Mouse (Mus musculus) midbrain, embryonic 11.5 days (tissue): ENCODE measurements around the gene Crat. TPM values are rescaled to one million over a fixed set of nuclear protein-coding genes. Genes with fewer than 3 reads are reported as not detected.
A peak's percentile ranks its signal among the peaks of the same experiment; 100 is the strongest.

Experiments used
- ATAC-seq: fragments of 200-750 bp; cut with Nextera tagmentation; 2 replicates; pipeline ENCODE4 v1.8.0; 2017; ENCODE audit warnings: moderate TSS enrichment, moderate library complexity; ENCODE audit not compliant: low FRiP score
- DNase-seq: peaks from one replicate; pipeline ENCODE4 v3.0.0; 2015; ENCODE audit warnings: low spot score; ENCODE audit errors: missing footprints
- H3K27ac ChIP-seq: fragments of 300-500 bp; sonication (generic); 2 replicates; pipeline ENCODE4 v1.5.1; 2014; ENCODE audit warnings: low read depth, low read length
- H3K27me3 ChIP-seq: fragments of 300-500 bp; sonication (generic); 2 replicates; pipeline ENCODE4 v1.6.1; 2014; ENCODE audit warnings: mild to moderate bottlenecking, low read length, moderate library complexity, mixed read lengths; ENCODE audit not compliant: control insufficient read depth, insufficient read depth
- H3K36me3 ChIP-seq: fragments of 300-500 bp; sonication (generic); 2 replicates; pipeline ENCODE4 v1.6.1; 2014; ENCODE audit warnings: mild to moderate bottlenecking, low read length, moderate library complexity, mixed read lengths; ENCODE audit not compliant: control insufficient read depth, insufficient read depth
- H3K4me1 ChIP-seq: fragments of 300-500 bp; sonication (generic); 2 replicates; pipeline ENCODE4 v1.6.1; 2014; ENCODE audit warnings: low read length; ENCODE audit not compliant: control insufficient read depth, insufficient read depth
- H3K4me2 ChIP-seq: fragments of 300-500 bp; sonication (generic); 2 replicates; pipeline ENCODE4 v1.6.1; 2014; ENCODE audit warnings: mild to moderate bottlenecking, moderate library complexity
- H3K4me3 ChIP-seq: fragments of 300-500 bp; sonication (generic); 2 replicates; pipeline ENCODE4 v1.5.1; 2014; ENCODE audit warnings: low read depth, low read length
- H3K9ac ChIP-seq: fragments of 300-500 bp; sonication (generic); 2 replicates; pipeline ENCODE4 v1.6.1; 2014; ENCODE audit warnings: low read length
- H3K9me3 ChIP-seq: fragments of 300-500 bp; sonication (generic); 2 replicates; pipeline ENCODE4 v1.6.1; 2016; ENCODE audit warnings: low read length; ENCODE audit not compliant: control insufficient read depth
- WGBS: fragments of 180-500 bp; shearing (Covaris S2); extraction: QIAGEN DNeasy Blood & Tissue Kit; methylation state at CpG from one replicate; pipeline ENCODE4 v1.1.7; 2014; 5-methylcytosine and 5-hydroxymethylcytosine counted together
- polyA plus RNA-seq: library from polyadenylated mRNA; unstranded; fragments of >200 nt; fragmentation: Nextera tagmentation; extraction: Ambion mirVana; gene quantifications from 2 replicates; pipeline ENCODE4 v1.2.1, GENCODE M21; 2014

Gene Crat
- polyA plus RNA-seq, 1 experiment from 2014 or later, result 23.7 TPM

DNA sequence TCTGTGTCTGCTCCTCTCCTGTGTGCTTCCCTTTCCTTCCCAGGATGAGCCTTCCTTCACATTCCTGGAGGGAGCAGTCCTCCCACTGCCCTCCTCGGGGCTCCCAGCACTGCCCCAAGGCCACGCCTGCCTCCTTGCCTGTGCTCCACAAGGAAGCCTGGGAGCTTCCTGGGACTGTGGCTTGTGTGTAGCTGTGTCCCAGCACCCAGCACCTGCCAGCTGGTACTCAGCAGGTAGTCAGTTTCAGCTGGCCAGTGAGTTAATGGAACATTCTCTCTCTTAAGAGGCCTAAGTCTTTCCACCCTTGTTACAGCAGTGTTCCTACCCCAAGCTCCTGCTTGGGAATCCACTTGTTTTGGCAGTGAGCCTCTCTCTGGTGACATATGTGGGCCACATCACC lies 12.8 kb downstream of the Crat start:
- 60% methylated on average over 2 of the region's 2 CpGs for WGBS
- no peak for ATAC-seq
- Histone ChIP-seq H3K4me2 (no peak overlapping the region), H3K4me1 (peaks cover 31% of the 10 kb centered on the region), H3K36me3 (no peaks in the 10 kb centered on the region), H3K27ac (no peak overlapping the region), H3K9me3 (no peaks in the 10 kb centered on the region), H3K9ac (no peak overlapping the region), H3K4me3 (no peak overlapping the region), H3K27me3 (no peaks in the 10 kb centered on the region; the same call in 1 of the 2 replicates)
- DNase-seq, result no peak

DNA sequence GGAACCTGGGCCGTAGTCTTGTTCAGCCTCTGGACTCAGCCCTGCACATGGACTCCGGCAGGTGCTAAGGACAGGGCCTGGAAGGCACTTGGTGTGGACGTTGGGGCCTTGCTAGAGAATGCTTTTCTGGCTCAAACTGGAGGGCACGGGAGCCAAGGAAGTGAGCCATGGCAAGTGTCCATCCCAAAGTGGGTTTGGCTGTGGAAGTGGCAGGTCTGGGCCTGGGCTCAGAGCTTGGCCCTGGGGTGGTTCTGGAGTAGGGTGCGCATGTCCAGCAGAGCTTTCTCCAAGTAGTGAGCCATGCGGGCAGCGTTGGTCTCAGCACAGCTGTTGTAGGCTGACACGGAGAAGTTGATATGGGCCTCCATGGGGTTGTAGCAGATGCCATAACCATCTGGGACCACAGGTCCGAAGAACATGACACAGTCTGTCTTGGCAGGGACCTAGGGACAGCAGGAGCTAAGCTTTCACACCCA lies 13.2 kb downstream of the Crat start:
- no peak overlapping the region for H3K9ac ChIP-seq
- H3K36me3 ChIP-seq, result peaks cover 1% of the 10 kb centered on the region; the same call in 1 of the 2 replicates
- H3K4me1 ChIP-seq, result peaks cover 32% of the 10 kb centered on the region
- no peak overlapping the region for H3K4me2 ChIP-seq
- ATAC-seq (no peak), DNase-seq (no peak)
- H3K9me3 ChIP-seq, result no peaks in the 10 kb centered on the region
- no peak overlapping the region for H3K27ac ChIP-seq
- H3K4me3 ChIP-seq, result no peak overlapping the region
- H3K27me3 ChIP-seq, result no peaks in the 10 kb centered on the region; the same call in 1 of the 2 replicates
- WGBS, result 92% methylated on average over 9 of the region's 9 CpGs

DNA sequence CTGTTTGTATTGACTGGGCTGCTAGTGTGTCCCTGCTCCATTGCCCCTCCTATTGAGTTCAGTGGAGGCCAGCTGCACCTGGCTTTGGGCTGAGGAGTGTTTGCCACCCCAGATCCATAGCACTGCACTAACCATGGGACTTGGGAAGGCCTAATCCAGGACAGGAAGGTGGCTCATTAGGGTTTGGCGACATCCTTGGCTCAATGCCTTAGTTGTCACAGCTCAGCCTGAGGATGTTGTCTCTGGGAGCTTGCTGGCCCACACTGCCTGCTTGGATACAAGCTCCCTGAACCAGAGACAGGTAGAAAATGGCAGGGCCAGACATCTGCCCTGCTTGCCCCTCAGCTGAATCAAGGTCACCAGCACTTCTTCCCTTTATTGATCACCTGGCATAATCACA lies 14.0 kb downstream of the Crat start:
- Histone ChIP-seq H3K27me3 (no peaks in the 10 kb centered on the region; the same call in 1 of the 2 replicates), H3K9me3 (no peaks in the 10 kb centered on the region), H3K4me2 (no peak overlapping the region), H3K4me3 (no peak overlapping the region), H3K27ac (no peak overlapping the region), H3K4me1 (peaks cover 32% of the 10 kb centered on the region), H3K36me3 (peaks cover 4% of the 10 kb centered on the region; the same call in 1 of the 2 replicates), H3K9ac (no peak overlapping the region)
- DNase-seq (no peak), ATAC-seq (no peak)
- 91% methylated on average over 1 of the region's 1 CpGs for WGBS

DNA sequence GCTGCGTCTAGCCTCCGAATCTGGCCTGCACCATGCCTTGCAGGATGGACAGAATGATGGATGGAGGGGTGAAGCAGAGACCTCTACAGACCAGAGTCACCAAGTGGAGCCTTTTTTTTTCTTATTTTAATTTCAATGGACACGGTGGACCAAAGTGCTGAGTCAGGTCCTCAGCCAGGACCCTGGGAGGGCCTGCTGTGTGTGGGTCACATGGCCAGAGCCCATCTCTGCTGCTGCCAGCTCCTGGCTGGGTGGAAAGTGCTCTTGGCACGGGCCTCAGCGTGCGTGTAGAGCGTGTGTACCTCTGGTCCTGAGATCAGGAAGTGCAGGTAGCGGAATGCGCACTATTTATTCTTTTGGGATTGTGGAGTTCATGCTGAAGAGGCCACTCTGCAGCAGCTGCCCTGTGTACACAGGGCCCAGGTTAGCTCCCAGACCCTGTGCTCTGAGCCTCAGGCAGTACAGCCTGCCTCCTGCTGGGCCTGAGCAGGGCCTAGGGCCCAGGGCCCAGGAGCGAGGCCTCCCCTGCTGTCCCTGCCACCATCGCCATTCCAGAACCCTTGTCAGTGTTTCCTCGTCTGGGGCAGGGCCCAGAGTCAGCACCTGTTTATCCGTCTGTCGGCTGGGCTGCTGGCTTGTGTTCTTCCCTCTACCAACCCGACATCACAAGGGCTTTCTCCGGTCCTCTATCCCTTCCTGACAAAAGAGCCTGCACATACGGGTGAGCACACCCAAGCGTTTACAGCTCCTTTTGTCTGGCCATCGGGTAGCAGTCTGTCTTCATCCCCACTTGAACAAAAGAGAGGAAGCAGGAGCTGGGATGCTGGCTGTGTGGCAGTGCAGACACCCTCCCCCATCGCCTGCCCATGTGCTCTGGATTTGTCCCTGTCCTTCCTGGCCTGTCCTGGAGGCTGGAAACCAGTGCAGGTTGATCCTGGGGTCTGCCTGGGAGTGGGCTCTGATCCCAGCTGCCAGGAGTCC lies 16.1 kb downstream of the Crat start:
- Histone ChIP-seq H3K4me3 (no peak overlapping the region), H3K9ac (peak overlapping the region; percentile 59), H3K4me2 (peak overlapping the region; percentile 4; the same call in 1 of the 2 replicates), H3K36me3 (peaks cover 4% of the 10 kb centered on the region; the same call in 1 of the 2 replicates), H3K4me1 (peaks cover 32% of the 10 kb centered on the region), H3K27me3 (no peaks in the 10 kb centered on the region; the same call in 1 of the 2 replicates), H3K27ac (peak overlapping the region; percentile 95), H3K9me3 (no peaks in the 10 kb centered on the region)
- 21% methylated on average over 20 of the region's 20 CpGs for WGBS
- ATAC-seq, result peak; percentile 80
- DNase-seq, result peak; percentile 94

DNA sequence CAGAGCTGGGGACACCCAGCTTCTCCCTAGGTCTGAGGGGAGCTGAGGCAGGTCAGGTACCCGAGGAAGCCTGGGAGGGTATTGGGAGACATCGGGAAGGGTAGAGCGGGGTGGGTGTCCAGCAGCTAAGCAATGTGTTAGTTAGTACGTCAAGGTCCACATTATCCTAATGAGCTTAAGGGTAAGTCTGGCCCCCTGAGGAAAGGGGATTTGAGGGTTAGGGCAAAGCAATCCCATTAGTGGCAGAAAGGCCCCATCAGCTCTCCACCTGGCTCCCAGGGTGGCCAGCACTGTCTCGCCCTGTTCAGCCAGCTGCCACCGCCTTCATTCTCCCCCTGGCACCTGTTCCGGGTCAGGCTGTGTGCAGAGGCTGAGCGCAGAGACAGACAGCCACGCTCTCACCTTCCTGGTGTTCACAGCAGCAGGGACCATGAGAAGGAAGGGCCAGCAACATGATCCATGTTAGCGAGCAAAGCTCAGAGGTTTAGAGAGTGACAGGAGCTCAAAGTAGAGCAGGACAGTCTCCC lies 17.6 kb downstream of the Crat start:
- Histone ChIP-seq H3K36me3 (peaks cover 4% of the 10 kb centered on the region; the same call in 1 of the 2 replicates), H3K27me3 (no peaks in the 10 kb centered on the region; the same call in 1 of the 2 replicates), H3K27ac (peak overlapping the region; percentile 95; the same call in 1 of the 2 replicates), H3K4me2 (no peak overlapping the region), H3K9me3 (no peaks in the 10 kb centered on the region), H3K4me3 (no peak overlapping the region), H3K4me1 (peaks cover 40% of the 10 kb centered on the region), H3K9ac (peak overlapping the region; percentile 37)
- ATAC-seq (no peak), DNase-seq (no peak)
- WGBS, result 47% methylated on average over 10 of the region's 10 CpGs

DNA sequence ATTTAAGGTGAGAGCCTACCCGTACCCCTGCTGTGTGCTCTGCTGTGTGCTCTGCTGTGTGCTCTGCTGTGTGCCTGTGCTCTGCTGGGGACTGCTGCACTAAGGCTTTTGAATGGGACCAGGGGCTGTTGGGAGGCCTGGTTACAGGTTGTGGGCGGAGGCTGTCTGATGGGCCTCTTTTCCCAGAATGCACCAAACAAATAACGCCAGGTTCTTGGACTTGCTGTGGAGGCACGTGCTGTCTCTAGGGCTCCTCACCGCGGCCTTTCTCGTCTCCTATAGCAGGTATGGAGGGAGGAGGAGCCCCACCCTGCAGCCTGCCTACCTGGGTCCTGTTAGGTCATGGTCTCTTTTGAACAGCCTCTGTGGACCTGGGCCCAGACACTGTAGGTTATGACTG lies 19.4 kb downstream of the Crat start:
- Histone ChIP-seq H3K9me3 (no peaks in the 10 kb centered on the region), H3K36me3 (peaks cover 4% of the 10 kb centered on the region; the same call in 1 of the 2 replicates), H3K9ac (no peak overlapping the region), H3K27ac (no peak overlapping the region), H3K4me2 (no peak overlapping the region), H3K4me1 (peaks cover 43% of the 10 kb centered on the region), H3K27me3 (no peaks in the 10 kb centered on the region), H3K4me3 (no peak overlapping the region)
- WGBS, result 86% methylated on average over 7 of the region's 7 CpGs
- ATAC-seq (no peak), DNase-seq (no peak)

DNA sequence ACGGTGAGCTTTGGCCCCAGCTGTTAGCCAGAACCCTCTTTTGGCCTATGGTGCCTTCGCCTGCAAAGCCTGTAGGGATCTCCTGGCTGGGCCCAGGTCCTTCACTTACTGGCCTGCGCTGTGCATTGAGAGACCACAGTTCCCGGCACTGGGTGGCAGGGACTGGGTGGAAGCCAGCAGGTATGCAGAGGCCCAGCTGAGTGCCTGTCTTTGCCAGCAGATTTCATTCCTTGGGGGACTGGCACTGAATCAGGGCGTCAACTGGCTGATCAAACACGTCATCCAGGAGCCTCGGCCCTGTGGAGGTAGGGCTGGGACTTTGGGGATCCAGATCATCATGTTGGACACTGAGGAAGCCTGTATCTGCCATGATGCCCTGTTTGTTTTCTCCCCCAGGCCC lies 19.9 kb downstream of the Crat start:
- no peaks in the 10 kb centered on the region for H3K27me3 ChIP-seq
- no peaks in the 10 kb centered on the region for H3K9me3 ChIP-seq
- peaks cover 42% of the 10 kb centered on the region for H3K4me1 ChIP-seq
- H3K4me2 ChIP-seq, result no peak overlapping the region
- peaks cover 4% of the 10 kb centered on the region; the same call in 1 of the 2 replicates for H3K36me3 ChIP-seq
- no peak for ATAC-seq
- no peak overlapping the region for H3K9ac ChIP-seq
- H3K4me3 ChIP-seq, result no peak overlapping the region
- DNase-seq, result no peak
- no peak overlapping the region for H3K27ac ChIP-seq
- 93% methylated on average over 7 of the region's 7 CpGs for WGBS

DNA sequence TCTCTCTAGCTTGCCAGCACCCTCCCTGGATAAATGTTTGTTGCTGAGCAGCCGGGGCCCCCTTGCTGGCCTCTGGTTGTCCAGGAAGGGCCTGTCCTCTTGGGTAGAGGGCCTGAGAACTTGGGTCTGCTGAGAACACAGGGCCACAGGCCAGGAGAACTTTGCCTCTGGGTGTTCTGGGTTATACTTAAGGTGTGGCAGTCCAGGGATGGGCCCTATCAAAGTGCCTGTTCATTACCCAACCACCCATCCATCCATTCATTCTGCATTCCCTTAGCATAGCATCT lies 22.3 kb downstream of the Crat start:
- Histone ChIP-seq H3K27ac (peak overlapping the region; percentile 74; the same call in 1 of the 2 replicates), H3K9ac (peak overlapping the region; percentile 84), H3K27me3 (no peaks in the 10 kb centered on the region), H3K4me3 (peak overlapping the region; percentile 91), H3K4me1 (peaks cover 18% of the 10 kb centered on the region), H3K9me3 (no peaks in the 10 kb centered on the region), H3K4me2 (peak overlapping the region; percentile 97), H3K36me3 (peaks cover 4% of the 10 kb centered on the region; the same call in 1 of the 2 replicates)
- ATAC-seq, result no peak
- 81% methylated on average over 1 of the region's 1 CpGs for WGBS
- no peak for DNase-seq
